Mouse (Mus musculus): ENCODE measurements around the gene Cdh1.

GRCm38 (mm10) chr8:106635284-106635683 lies 32.1 kb downstream of the Cdh1 start:
- TF ChIP-seq EP300 (IDR thresholded peaks at IDR 0.05; ENCODE audit: insufficient read depth, low read depth, low read length): no peak
- TF ChIP-seq CTCF (IDR thresholded peaks at IDR 0.05; ENCODE audit: low read depth, low read length): no peak

Measured in ES-Bruce4 (cell line).